Mouse (Mus musculus): ENCODE data around the gene Naa15.

DNA sequence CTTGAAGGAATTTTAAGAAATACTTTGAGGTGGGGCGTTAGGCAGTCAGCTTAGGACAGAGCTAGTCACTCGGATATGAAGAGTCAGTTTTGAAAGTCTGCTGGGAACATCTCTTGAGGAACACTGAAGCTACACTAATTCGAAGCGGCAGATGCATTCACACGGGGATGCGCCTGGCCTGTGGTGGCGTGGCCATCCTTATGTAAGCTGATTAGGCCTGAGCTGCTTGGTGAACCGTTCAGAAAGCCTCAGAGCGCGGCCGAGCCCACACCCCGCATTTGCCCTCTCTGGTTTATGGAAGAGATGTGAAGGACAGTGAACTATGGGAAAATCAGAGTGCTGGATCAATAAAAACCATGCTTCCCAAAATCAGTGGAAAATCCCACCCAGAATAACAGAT lies 31.5 kb upstream of the Naa15 start:
- TF ChIP-seq CTCF (IDR thresholded peaks at IDR 0.05; ENCODE audit: control insufficient read depth, insufficient read depth, insufficient replicate concordance, low read depth, low read length) = no peak
- no peak for TF ChIP-seq POLR2A (IDR thresholded peaks at IDR 0.05; ENCODE audit: control insufficient read depth, low read depth, low read length)
